Mouse (Mus musculus) mature B cell (primary cell): ENCODE results near the gene Slc39a5.

Experiments used
- in situ Hi-C: fragments of 300-500 bp; cut with MboI; formaldehyde crosslinking; loops from 2 replicates; pipeline ENCODE4 v1.14.3; 2019

Gene Slc39a5

GRCm38 (mm10) chr10:128410560-128410845 lies 9.5 kb upstream of the Slc39a5 start:
- in situ Hi-C loops = no loop called here

- in situ Hi-C loops = loop anchor here (5.0 kb wide), 1 partner anchor 32 kb away; no protein-coding TSS in a partner anchor
Observed at GRCm38 (mm10) chr10:128409692-128410559, 8.9 kb upstream of the Slc39a5 start.

- in situ Hi-C loops = loop anchor here (5.0 kb wide), 1 partner anchor 33 kb away; no protein-coding TSS in a partner anchor
Observed at GRCm38 (mm10) chr10:128408591-128409535, 7.8 kb upstream of the Slc39a5 start.

GRCm38 (mm10) chr10:128403931-128404330 lies 2.9 kb upstream of the Slc39a5 start:
- in situ Hi-C loops = no loop called here

GRCm38 (mm10) chr10:128401638-128402037 lies 609 bp upstream of the Slc39a5 start:
- in situ Hi-C loops = no loop called here

GRCm38 (mm10) chr10:128400338-128400737 lies 691 bp downstream of the Slc39a5 start:
- in situ Hi-C loops = no loop called here

GRCm38 (mm10) chr10:128397466-128397865 lies 3.6 kb downstream of the Slc39a5 start:
- in situ Hi-C loops = no loop called here

- in situ Hi-C loops = no loop called here
Observed at GRCm38 (mm10) chr10:128396716-128397264, 4.2 kb downstream of the Slc39a5 start.

GRCm38 (mm10) chr10:128396017-128396673 lies 4.9 kb downstream of the Slc39a5 start:
- in situ Hi-C loops = no loop called here

- in situ Hi-C loops = no loop called here
Observed at GRCm38 (mm10) chr10:128391850-128392249, 9.2 kb downstream of the Slc39a5 start.

- in situ Hi-C loops = no loop called here
Observed at GRCm38 (mm10) chr10:128390366-128390765, 10.7 kb downstream of the Slc39a5 start.

GRCm38 (mm10) chr10:128389570-128389969 lies 11.5 kb downstream of the Slc39a5 start:
- in situ Hi-C loops = no loop called here

- in situ Hi-C loops = no loop called here
Observed at GRCm38 (mm10) chr10:128388941-128389340, 12.1 kb downstream of the Slc39a5 start.

GRCm38 (mm10) chr10:128385902-128386301 lies 15.1 kb downstream of the Slc39a5 start:
- in situ Hi-C loops = no loop called here

- in situ Hi-C loops = no loop called here
Observed at GRCm38 (mm10) chr10:128382482-128382881, 18.5 kb downstream of the Slc39a5 start.

- in situ Hi-C loops = no loop called here
Observed at GRCm38 (mm10) chr10:128380565-128380964, 20.5 kb downstream of the Slc39a5 start.

GRCm38 (mm10) chr10:128379260-128379659 lies 21.8 kb downstream of the Slc39a5 start:
- in situ Hi-C loops = no loop called here

GRCm38 (mm10) chr10:128378462-128378861 lies 22.6 kb downstream of the Slc39a5 start:
- in situ Hi-C loops = no loop called here

GRCm38 (mm10) chr10:128377940-128378448 lies 23.0 kb downstream of the Slc39a5 start:
- in situ Hi-C loops = no loop called here

- in situ Hi-C loops = no loop called here
Observed at GRCm38 (mm10) chr10:128377222-128377939, 23.6 kb downstream of the Slc39a5 start.
